Mouse (Mus musculus) C2C12 (cell line): ENCODE measurements around the gene Cul9. TPM values are rescaled to one million over a fixed set of nuclear protein-coding genes. Genes with fewer than 3 reads are reported as not detected.
"Not testable (repeated sequence)": the region's sequence is repeated elsewhere in the genome, so short reads cannot be mapped to it uniquely, and the experiment has no call there.

Experiments used
- H3K27me3 ChIP-seq: one replicate; pipeline ENCODE4 v1.6.1; 2011; ENCODE audit not compliant: control insufficient read depth, insufficient read depth, insufficient read length
- H3K36me3 ChIP-seq: one replicate; pipeline ENCODE4 v1.6.1; 2011; ENCODE audit not compliant: control insufficient read depth, insufficient read depth
- H3K4me3 ChIP-seq: one replicate; pipeline ENCODE4 v1.5.1; 2011; ENCODE audit warnings: mild to moderate bottlenecking, control low read depth; ENCODE audit not compliant: poor library complexity, insufficient read depth, severe bottlenecking
- H3K79me2 ChIP-seq: one replicate; pipeline ENCODE4 v1.6.1; 2011; ENCODE audit not compliant: control insufficient read depth, insufficient read depth
- H3K79me3 ChIP-seq: one replicate; pipeline ENCODE4 v1.6.1; 2011; ENCODE audit warnings: low read depth, control low read depth
- H3ac ChIP-seq: one replicate; pipeline ENCODE3; 2011; ENCODE audit warnings: low read depth; ENCODE audit not compliant: control insufficient read depth, insufficient read length
- CEBPB ChIP-seq: IDR thresholded peaks from one replicate; pipeline ENCODE4 v1.6.1; 2011; ENCODE audit warnings: low read depth, mild to moderate bottlenecking, control low read depth, moderate library complexity
- CTCF ChIP-seq: IDR thresholded peaks from one replicate; pipeline ENCODE4 v1.5.1; 2011; ENCODE audit not compliant: control insufficient read depth, insufficient read depth, insufficient read length
- FOSL1 ChIP-seq: IDR thresholded peaks from one replicate; pipeline ENCODE4 v1.8.0; 2011; ENCODE audit warnings: mild to moderate bottlenecking, low read length; ENCODE audit not compliant: poor library complexity, insufficient read depth, severe bottlenecking
- MAX ChIP-seq: IDR thresholded peaks from one replicate; pipeline ENCODE4 v1.6.1; 2011; ENCODE audit warnings: mild to moderate bottlenecking, control low read depth
- MYOD1 ChIP-seq: IDR thresholded peaks from one replicate; pipeline ENCODE4 v1.6.1; 2011; ENCODE audit warnings: low read depth; ENCODE audit not compliant: control insufficient read depth, insufficient read length
- MYOG ChIP-seq: IDR thresholded peaks from one replicate; pipeline ENCODE4 v1.6.1; 2011; ENCODE audit not compliant: control insufficient read depth, insufficient read length; ENCODE audit errors: extremely low read depth
- USF1 ChIP-seq: IDR thresholded peaks from one replicate; pipeline ENCODE4 v1.6.1; 2011; ENCODE audit warnings: low read depth, mild to moderate bottlenecking, control low read depth, moderate library complexity
- polyA plus RNA-seq: library from polyadenylated mRNA; unstranded; fragments of >200 nt; fragmentation: generic; extraction: Trizol; gene quantifications from one replicate; pipeline ENCODE4 v1.2.1, GENCODE M21; 2012; ENCODE audit warnings: missing spikeins

Cul9 gene
- polyA plus RNA-seq, 1 experiment, result 0.60 TPM

- H3K79me3 ChIP-seq, result no peaks in the 10 kb centered on the region
- H3ac ChIP-seq, result no peak overlapping the region
- H3K27me3 ChIP-seq, result no peaks in the 10 kb centered on the region
- H3K79me2 ChIP-seq, result no peaks in the 10 kb centered on the region
- H3K4me3 ChIP-seq, result no peak overlapping the region
- H3K36me3 ChIP-seq, result no peaks in the 10 kb centered on the region
- TF ChIP-seq MAX (no peak), USF1 (no peak), MYOG (no peak)
Measured at GRCm38 (mm10) chr17:46574535-46574934, 28.3 kb upstream of the Cul9 start.

- no peaks in the 10 kb centered on the region for H3K36me3 ChIP-seq
- no peaks in the 10 kb centered on the region for H3K79me3 ChIP-seq
- no peak overlapping the region for H3K4me3 ChIP-seq
- no peak overlapping the region for H3ac ChIP-seq
- H3K27me3 ChIP-seq, result no peaks in the 10 kb centered on the region
- no peaks in the 10 kb centered on the region for H3K79me2 ChIP-seq
- TF ChIP-seq CTCF (no peak), MYOG (no peak), CEBPB (no peak), MYOD1 (no peak), FOSL1 (no peak), USF1 (no peak), MAX (no peak)
Measured at GRCm38 (mm10) chr17:46571005-46571404, 24.8 kb upstream of the Cul9 start.

DNA sequence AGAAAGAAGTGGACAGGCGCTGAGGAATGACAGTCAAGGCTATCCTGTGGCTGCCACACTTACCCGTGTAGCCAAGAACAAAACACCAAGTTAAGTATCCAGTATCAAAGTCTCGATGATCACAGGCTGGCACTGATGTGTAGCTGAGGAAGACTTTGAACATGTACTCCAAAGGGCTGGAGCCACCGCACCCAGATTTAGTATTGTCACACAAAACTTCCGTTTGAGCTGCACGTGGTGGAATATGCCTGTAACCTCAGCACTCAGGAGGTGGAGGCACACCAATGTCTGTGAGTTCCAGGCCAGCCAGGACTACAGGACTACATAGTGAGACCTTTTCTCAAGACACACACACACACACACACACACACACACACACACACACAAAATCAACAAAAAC is 13.0 kb upstream of the Cul9 start:
- no peaks in the 10 kb centered on the region for H3K36me3 ChIP-seq
- H3K79me2 ChIP-seq, result peaks cover 18% of the 10 kb centered on the region
- TF ChIP-seq MYOD1, result no peak
- TF ChIP-seq MAX, result no peak
- TF ChIP-seq MYOG, result no peak
- no peak for TF ChIP-seq CTCF
- TF ChIP-seq USF1, result no peak
- no peak for TF ChIP-seq FOSL1
- no peak overlapping the region for H3ac ChIP-seq
- no peak overlapping the region for H3K4me3 ChIP-seq
- no peaks in the 10 kb centered on the region for H3K27me3 ChIP-seq
- H3K79me3 ChIP-seq, result peaks cover 13% of the 10 kb centered on the region

DNA sequence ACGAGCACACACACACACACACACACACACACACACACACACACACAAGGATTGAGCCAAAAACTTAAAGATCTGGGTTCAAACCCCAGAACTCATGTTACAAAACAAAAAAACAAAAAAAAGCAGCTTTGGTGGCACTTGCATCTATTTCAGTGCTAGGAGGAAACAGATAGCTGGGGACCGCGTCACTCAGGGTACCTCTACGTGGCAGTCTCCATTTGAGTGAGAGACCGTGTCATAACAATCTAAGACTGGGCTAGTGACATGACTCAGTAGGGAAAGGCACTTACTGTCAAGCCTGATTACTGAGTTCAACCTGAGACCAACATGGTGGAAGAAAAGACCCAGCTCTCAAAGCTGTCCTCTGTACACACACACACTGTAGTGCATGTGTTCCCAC is 12.0 kb upstream of the Cul9 start:
- Histone ChIP-seq H3K36me3 (no peaks in the 10 kb centered on the region), H3ac (no peak overlapping the region), H3K4me3 (no peak overlapping the region), H3K79me3 (peaks cover 22% of the 10 kb centered on the region), H3K27me3 (no peaks in the 10 kb centered on the region), H3K79me2 (peaks cover 27% of the 10 kb centered on the region)
- TF ChIP-seq CEBPB, result no peak
- TF ChIP-seq CTCF, result no peak
- no peak for TF ChIP-seq FOSL1
- TF ChIP-seq MAX, result no peak
- TF ChIP-seq MYOD1, result no peak
- TF ChIP-seq USF1, result no peak
- TF ChIP-seq MYOG, result no peak

- H3K79me3 ChIP-seq, result peaks cover 22% of the 10 kb centered on the region
- peaks cover 31% of the 10 kb centered on the region for H3K79me2 ChIP-seq
- not testable (repeated sequence) for H3ac ChIP-seq, H3K27me3 ChIP-seq, H3K4me3 ChIP-seq, H3K36me3 ChIP-seq
Measured at GRCm38 (mm10) chr17:46557321-46557720, 11.1 kb upstream of the Cul9 start.

DNA sequence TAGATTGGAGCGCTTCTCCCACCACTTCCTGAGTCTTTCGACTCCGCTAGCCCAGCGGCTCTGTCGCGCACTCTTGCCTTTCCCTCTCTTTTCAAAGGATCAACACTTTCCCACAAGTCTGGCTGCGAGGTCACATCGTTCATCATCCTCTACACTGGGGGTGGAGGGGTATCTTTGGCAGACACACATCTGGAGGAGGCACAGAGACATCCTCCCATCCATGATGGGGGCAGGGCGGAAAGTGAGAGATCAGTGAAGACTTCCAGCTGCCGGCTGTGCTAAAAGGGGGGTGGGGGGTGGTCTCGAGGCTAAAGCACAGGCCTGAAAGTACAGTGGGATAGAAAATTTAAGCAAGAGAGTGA is 10.4 kb upstream of the Cul9 start:
- peaks cover 9% of the 10 kb centered on the region for H3K36me3 ChIP-seq
- TF ChIP-seq CEBPB, result no peak
- no peak for TF ChIP-seq MAX
- no peak for TF ChIP-seq FOSL1
- no peak for TF ChIP-seq MYOG
- no peak for TF ChIP-seq MYOD1
- no peak for TF ChIP-seq USF1
- TF ChIP-seq CTCF, result no peak

More for the DNA sequence above, 10.4 kb upstream of the Cul9 start:
- no peak overlapping the region for H3K4me3 ChIP-seq
- H3K27me3 ChIP-seq, result no peaks in the 10 kb centered on the region
- peaks cover 27% of the 10 kb centered on the region for H3K79me3 ChIP-seq
- peak overlapping the region; percentile 9 for H3ac ChIP-seq
- peaks cover 38% of the 10 kb centered on the region for H3K79me2 ChIP-seq
